Mouse (Mus musculus) fat pad, adult 2 months (tissue): ENCODE results near the gene Srgap1.

ENCODE experiments used
- DNase-seq: peaks from one replicate; pipeline ENCODE4 v3.0.0-alpha.2; 2011; ENCODE audit warnings: low read depth, low spot score; ENCODE audit errors: extremely low read depth

Gene Srgap1

GRCm38 (mm10) chr10:121830335-121831307 lies 216.5 kb downstream of the Srgap1 start:
- DNase-seq, result no peak

- DNase-seq, result no peak
These were observed 217.3 kb downstream of the Srgap1 start for GRCm38 (mm10) chr10:121829800-121830303.

GRCm38 (mm10) chr10:121829034-121829433 lies 218.1 kb downstream of the Srgap1 start:
- no peak for DNase-seq

GRCm38 (mm10) chr10:121822674-121823073 lies 224.4 kb downstream of the Srgap1 start:
- DNase-seq, result no peak

GRCm38 (mm10) chr10:121820846-121821245 lies 226.3 kb downstream of the Srgap1 start:
- DNase-seq, result no peak

GRCm38 (mm10) chr10:121817983-121818382 lies 229.1 kb downstream of the Srgap1 start:
- no peak for DNase-seq

- no peak for DNase-seq
These were observed 239.3 kb downstream of the Srgap1 start for GRCm38 (mm10) chr10:121807771-121808170.

- DNase-seq, result no peak
These were observed 240.3 kb downstream of the Srgap1 start for GRCm38 (mm10) chr10:121806806-121807205.

GRCm38 (mm10) chr10:121805933-121806341 lies 241.2 kb downstream of the Srgap1 start:
- DNase-seq, result no peak

- no peak for DNase-seq
These were observed 242.6 kb downstream of the Srgap1 start for GRCm38 (mm10) chr10:121804551-121804950.

GRCm38 (mm10) chr10:121800041-121800440 lies 247.1 kb downstream of the Srgap1 start:
- DNase-seq, result no peak

GRCm38 (mm10) chr10:121796027-121796802 lies 250.9 kb downstream of the Srgap1 start:
- no peak for DNase-seq

- DNase-seq, result no peak
These were observed 252.6 kb downstream of the Srgap1 start for GRCm38 (mm10) chr10:121794486-121794885.

- no peak for DNase-seq
These were observed 254.5 kb downstream of the Srgap1 start for GRCm38 (mm10) chr10:121792661-121793060.

- DNase-seq, result no peak
These were observed 257.0 kb downstream of the Srgap1 start for GRCm38 (mm10) chr10:121790078-121790477.

- no peak for DNase-seq
These were observed 258.6 kb downstream of the Srgap1 start for GRCm38 (mm10) chr10:121788536-121788935.

- no peak for DNase-seq
These were observed 266.0 kb downstream of the Srgap1 start for GRCm38 (mm10) chr10:121781159-121781558.

- DNase-seq, result no peak
These were observed 271.1 kb downstream of the Srgap1 start for GRCm38 (mm10) chr10:121775990-121776389.

- no peak for DNase-seq
These were observed 273.3 kb downstream of the Srgap1 start for GRCm38 (mm10) chr10:121773813-121774212.

GRCm38 (mm10) chr10:121770624-121771577 lies 276.2 kb downstream of the Srgap1 start:
- DNase-seq, result no peak
